Mouse (Mus musculus): ENCODE data around the gene Prim2. TPM values are rescaled to one million over a fixed set of nuclear protein-coding genes. Genes with fewer than 3 reads are reported as not detected.

Prim2 gene
- 10 to 100 TPM; 13.9 to 58.3 (median 36.1) TPM for total RNA-seq (2018; cell fraction: chromatin; rRNA removed)
- total RNA-seq (2018; cell fraction: cytosol; rRNA removed): 1 to 10 TPM; 4.6 to 9.4 (median 6.9) TPM
- 10 to 100 TPM in 19 of 26 experiments, 1 to 10 TPM in 7; 5.9 to 60.2 (median 14.1) TPM for total RNA-seq (2018; cell fraction: nucleus; rRNA removed)
- 6.0 to 20.4 TPM (median 13.0 TPM) in 3 replicates for polyA plus RNA-seq (2018)

DNA sequence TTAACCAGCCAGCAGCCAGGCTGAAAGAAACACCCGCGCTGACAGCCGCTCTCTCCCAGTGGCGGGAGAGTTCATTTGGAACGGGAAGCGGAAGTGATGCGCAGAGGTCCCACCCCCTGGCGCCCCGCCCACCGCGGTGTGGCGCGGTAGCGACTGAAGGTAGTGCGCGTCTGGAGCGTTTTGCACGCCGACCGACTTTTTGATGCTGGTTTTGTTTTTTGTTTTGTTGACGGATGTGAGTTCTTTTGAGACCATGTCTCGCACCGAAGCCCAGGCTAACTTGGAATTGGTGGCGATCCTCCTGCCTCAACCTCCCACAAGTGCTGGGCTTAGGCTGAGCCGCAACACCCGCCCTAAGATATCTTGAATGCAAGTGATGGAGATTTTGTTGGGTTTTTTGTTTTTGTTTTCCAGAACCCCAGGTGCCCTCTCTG lies at the start of gene Prim2:
Gene Prim2 (minus strand): TSS at position 88 of the 434 bp plus-strand sequence.
- peak within 1 kb of the TSS; percentile 27; the same call in 1 of the 2 replicates for H3K27ac ChIP-seq
- H3K4me3 ChIP-seq (ENCODE audit: inconsistent target): peak within 1 kb of the TSS; percentile 85
- no peaks in the 10 kb centered on the region for H3K36me3 ChIP-seq (ENCODE audit: inconsistent target)
- no peaks in the 10 kb centered on the region for H3K79me2 ChIP-seq (ENCODE audit: inconsistent target)
- 0% methylated on average over 25 of the region's 26 CpGs for WGBS (ENCODE audit: missing documents)

DNA sequence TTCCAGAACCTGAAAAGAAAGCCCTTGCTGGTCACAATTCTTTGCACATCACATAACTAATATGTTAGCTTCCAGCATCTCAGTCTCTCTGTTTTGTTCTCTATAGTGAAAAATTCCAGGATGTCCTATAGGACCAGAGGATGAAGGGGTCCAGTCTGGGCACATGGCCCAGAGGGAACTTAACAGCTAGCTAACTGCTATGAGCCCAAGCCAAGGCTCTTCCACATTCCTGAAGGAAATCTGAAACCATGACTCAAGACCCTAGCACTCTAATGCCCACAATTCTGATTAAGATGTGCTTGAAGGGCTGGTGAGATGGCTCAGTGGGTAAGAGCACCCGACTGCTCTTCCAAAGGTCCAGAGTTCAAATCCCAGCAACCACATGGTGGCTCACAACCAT lies 48.0 kb upstream of the Prim2 start:
- H3K36me3 ChIP-seq (ENCODE audit: inconsistent target): no peaks in the 10 kb centered on the region
- H3K79me2 ChIP-seq (ENCODE audit: inconsistent target): no peaks in the 10 kb centered on the region
- no peak overlapping the region for H3K4me3 ChIP-seq (ENCODE audit: inconsistent target)
- no peak overlapping the region for H3K27ac ChIP-seq
- no CpG with 5 or more reads among the region's 1 CpGs for WGBS (ENCODE audit: missing documents)

- no peaks in the 10 kb centered on the region for H3K36me3 ChIP-seq (ENCODE audit: inconsistent target)
- H3K27ac ChIP-seq: no peak overlapping the region
- 15% methylated on average over 10 of the region's 10 CpGs for WGBS (ENCODE audit: missing documents)
- no peak overlapping the region for H3K4me3 ChIP-seq (ENCODE audit: inconsistent target)
- no peaks in the 10 kb centered on the region for H3K79me2 ChIP-seq (ENCODE audit: inconsistent target)
Measured at GRCm38 (mm10) chr1:33714796-33715195, 45.2 kb upstream of the Prim2 start.

- no peaks in the 10 kb centered on the region for H3K79me2 ChIP-seq (ENCODE audit: inconsistent target)
- WGBS (ENCODE audit: missing documents): 92% methylated on average over 5 of the region's 5 CpGs
- no peak overlapping the region for H3K27ac ChIP-seq
- no peak overlapping the region for H3K4me3 ChIP-seq (ENCODE audit: inconsistent target)
- H3K36me3 ChIP-seq (ENCODE audit: inconsistent target): no peaks in the 10 kb centered on the region
Measured at GRCm38 (mm10) chr1:33712026-33712425, 42.4 kb upstream of the Prim2 start.

DNA sequence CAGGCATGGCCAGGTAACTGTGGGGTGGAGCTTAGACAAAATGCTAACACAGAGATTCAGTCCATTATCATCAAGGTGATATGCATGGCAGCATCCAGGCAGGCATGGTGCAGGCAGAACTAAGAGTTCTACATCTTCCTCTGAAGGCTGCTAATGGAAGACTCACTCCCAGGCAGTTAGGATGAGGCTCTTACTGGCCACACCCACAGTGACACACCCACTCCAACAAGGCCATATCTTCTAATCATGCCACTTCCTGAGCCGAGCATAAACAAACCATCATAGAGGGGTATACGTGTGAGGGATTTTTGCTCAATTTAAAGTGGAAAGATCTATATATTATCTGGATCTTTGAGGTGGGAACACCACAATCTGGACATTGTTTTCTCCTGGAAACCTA lies 40.0 kb upstream of the Prim2 start:
- Histone ChIP-seq H3K79me2 (ENCODE audit: inconsistent target) (no peaks in the 10 kb centered on the region), H3K27ac (no peak overlapping the region), H3K36me3 (ENCODE audit: inconsistent target) (no peaks in the 10 kb centered on the region), H3K4me3 (ENCODE audit: inconsistent target) (no peak overlapping the region)
- 65% methylated on average over 2 of the region's 2 CpGs for WGBS (ENCODE audit: missing documents)

DNA sequence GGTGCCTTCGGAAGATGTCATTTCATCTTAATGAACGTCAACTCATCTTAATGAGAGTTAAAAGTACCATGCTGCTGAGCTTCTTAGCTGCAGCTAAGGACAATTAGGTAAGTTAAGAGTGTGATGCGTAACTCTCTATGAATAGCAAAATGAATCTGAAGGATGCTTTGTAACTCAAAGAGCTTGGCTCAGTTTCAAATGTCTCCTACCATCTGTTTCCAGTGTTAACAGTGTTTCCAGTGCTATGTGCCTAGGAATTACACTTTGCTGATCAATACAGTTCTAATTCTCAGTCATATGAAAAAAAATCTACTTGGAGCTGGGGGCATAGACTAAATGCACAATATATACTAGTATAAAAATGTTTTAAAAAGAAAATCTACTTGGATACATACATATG lies 31.6 kb upstream of the Prim2 start:
- Histone ChIP-seq H3K4me3 (ENCODE audit: inconsistent target) (no peak overlapping the region), H3K27ac (no peak overlapping the region), H3K79me2 (ENCODE audit: inconsistent target) (no peaks in the 10 kb centered on the region), H3K36me3 (ENCODE audit: inconsistent target) (no peaks in the 10 kb centered on the region)
- WGBS (ENCODE audit: missing documents): 97% methylated on average over 3 of the region's 3 CpGs

GRCm38 (mm10) chr1:33696016-33696415 lies 26.4 kb upstream of the Prim2 start:
- H3K79me2 ChIP-seq (ENCODE audit: inconsistent target): no peaks in the 10 kb centered on the region
- 92% methylated on average over 1 of the region's 2 CpGs for WGBS (ENCODE audit: missing documents)
- no peak overlapping the region for H3K27ac ChIP-seq
- H3K36me3 ChIP-seq (ENCODE audit: inconsistent target): no peaks in the 10 kb centered on the region
- H3K4me3 ChIP-seq (ENCODE audit: inconsistent target): no peak overlapping the region

DNA sequence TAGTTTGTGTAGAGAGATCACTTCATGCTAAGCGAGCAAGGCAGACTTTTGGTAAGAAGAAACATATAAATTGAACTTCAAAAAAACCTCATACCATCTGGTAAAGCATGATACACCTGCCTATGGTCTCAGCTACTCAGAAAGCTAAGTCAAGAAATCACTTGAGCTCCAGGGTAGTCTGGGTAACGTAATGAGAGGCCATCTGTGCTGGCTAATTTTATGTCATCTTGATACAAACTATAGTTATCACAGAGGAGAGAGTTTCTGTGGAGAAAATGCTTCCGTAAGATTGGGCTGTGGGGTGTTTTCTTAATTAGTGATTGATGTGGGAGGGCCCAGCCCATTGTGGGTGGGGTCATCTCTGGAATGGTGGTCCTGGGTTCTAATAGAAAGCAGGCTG lies 24.3 kb upstream of the Prim2 start:
- H3K4me3 ChIP-seq (ENCODE audit: inconsistent target): no peak overlapping the region
- no peak overlapping the region for H3K27ac ChIP-seq
- WGBS (ENCODE audit: missing documents): 95% methylated on average over 3 of the region's 3 CpGs
- no peaks in the 10 kb centered on the region for H3K36me3 ChIP-seq (ENCODE audit: inconsistent target)
- H3K79me2 ChIP-seq (ENCODE audit: inconsistent target): no peaks in the 10 kb centered on the region

DNA sequence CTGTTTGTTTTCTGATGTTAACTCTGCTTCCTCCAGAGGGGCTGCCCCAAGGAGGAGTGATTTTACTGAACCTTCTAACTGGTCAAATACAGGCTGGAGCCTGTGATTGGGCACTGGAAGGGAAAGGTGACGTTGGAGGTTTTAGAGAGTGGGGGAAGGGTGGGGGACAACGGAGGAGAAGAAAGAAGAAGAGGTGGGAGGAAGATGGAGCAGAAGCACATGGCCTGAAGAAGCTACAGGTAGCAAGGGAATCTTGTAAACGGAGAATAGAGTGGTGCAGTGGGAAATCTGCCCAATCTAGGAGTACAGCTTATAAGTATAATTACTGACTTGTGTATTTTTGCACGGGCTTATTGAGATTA lies 20.5 kb upstream of the Prim2 start:
- no peak overlapping the region for H3K4me3 ChIP-seq (ENCODE audit: inconsistent target)
- no peaks in the 10 kb centered on the region for H3K36me3 ChIP-seq (ENCODE audit: inconsistent target)
- 51% methylated on average over 4 of the region's 4 CpGs for WGBS (ENCODE audit: missing documents)
- no peak overlapping the region for H3K27ac ChIP-seq
- no peaks in the 10 kb centered on the region for H3K79me2 ChIP-seq (ENCODE audit: inconsistent target)

DNA sequence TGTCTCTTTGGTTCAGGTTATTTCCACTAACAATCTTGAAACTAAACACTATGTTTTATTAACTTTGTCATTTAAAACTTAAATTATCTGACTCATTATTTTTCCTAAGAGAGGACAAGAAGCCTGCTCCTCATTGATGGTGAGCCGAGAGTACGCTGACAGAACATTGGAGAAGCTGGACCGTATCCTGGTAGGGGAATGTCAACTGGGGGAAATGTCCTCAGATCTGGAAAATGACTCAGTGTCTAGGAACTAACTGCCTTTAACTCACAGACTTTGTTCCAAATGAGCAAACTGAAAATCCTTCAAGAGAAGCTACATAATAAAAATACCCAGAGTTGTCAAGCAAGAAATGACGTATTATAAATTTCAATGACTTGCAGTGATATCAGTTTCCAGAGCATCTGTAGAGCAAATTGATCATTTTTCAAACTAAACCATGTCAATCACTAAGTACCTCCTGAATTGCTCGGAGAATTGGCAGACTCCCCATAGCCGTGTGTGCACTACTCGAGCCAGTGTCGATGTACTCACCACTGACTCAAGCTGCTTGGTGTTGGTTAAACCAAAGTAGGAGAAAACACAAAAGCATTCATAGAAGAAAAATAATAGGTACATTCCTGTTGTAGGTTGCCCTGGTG lies 20.0 kb upstream of the Prim2 start:
- H3K27ac ChIP-seq: no peak overlapping the region
- no peaks in the 10 kb centered on the region for H3K79me2 ChIP-seq (ENCODE audit: inconsistent target)
- H3K36me3 ChIP-seq (ENCODE audit: inconsistent target): no peaks in the 10 kb centered on the region
- 94% methylated on average over 8 of the region's 8 CpGs for WGBS (ENCODE audit: missing documents)
- H3K4me3 ChIP-seq (ENCODE audit: inconsistent target): no peak overlapping the region

GRCm38 (mm10) chr1:33688810-33689209 lies 19.2 kb upstream of the Prim2 start:
- 61% methylated on average over 2 of the region's 2 CpGs for WGBS (ENCODE audit: missing documents)
- no peak overlapping the region for H3K27ac ChIP-seq
- no peaks in the 10 kb centered on the region for H3K79me2 ChIP-seq (ENCODE audit: inconsistent target)
- H3K36me3 ChIP-seq (ENCODE audit: inconsistent target): no peaks in the 10 kb centered on the region
- H3K4me3 ChIP-seq (ENCODE audit: inconsistent target): no peak overlapping the region

DNA sequence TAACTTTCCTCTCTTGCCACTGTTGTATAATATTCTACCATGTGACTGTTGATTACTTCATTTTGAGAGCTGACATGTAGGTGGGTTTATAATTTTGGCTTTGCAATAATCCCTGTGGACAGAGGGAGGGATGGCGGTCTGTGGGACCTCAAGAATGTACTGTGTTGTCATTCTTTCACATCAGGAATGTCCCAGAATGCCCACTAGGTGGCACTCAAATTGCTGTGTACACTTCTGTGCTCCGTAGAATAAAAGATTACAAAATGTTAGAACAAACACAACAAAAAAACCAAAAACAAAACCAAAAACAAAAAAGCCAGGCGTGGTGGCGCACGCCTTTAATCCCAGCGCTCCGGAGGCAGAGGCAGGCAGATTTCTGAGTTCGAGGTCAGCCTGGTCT lies 14.9 kb upstream of the Prim2 start:
- H3K36me3 ChIP-seq (ENCODE audit: inconsistent target): no peaks in the 10 kb centered on the region
- no peaks in the 10 kb centered on the region for H3K79me2 ChIP-seq (ENCODE audit: inconsistent target)
- WGBS (ENCODE audit: missing documents): 66% methylated on average over 6 of the region's 8 CpGs
- H3K27ac ChIP-seq: no peak overlapping the region
- H3K4me3 ChIP-seq (ENCODE audit: inconsistent target): no peak overlapping the region

- H3K27ac ChIP-seq: no peak overlapping the region
Measured at GRCm38 (mm10) chr1:33680890-33681289, 11.3 kb upstream of the Prim2 start.

DNA sequence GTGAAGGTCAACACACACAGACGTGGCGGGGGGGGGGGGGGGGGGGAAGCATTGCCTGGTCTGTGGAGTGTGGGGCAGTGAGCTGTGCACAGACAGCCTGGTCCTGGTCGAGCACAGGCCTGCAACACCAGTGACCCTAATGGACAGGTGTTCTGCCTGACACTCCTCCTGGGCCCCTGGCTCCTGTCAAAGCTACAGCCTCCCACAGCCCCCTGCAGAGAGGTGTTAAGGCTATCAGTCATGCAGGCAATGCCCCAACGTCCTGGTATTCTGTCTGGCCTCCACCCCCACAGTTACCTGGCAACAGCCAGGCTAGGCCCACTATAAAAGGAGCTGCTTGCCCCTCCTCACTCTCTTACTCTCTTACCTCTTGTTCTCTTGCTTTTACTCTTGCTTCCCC lies 10.8 kb upstream of the Prim2 start:
- H3K27ac ChIP-seq: no peak overlapping the region
- WGBS (ENCODE audit: missing documents): 75% methylated on average over 2 of the region's 4 CpGs
- H3K79me2 ChIP-seq (ENCODE audit: inconsistent target): no peaks in the 10 kb centered on the region
- no peak overlapping the region for H3K4me3 ChIP-seq (ENCODE audit: inconsistent target)
- H3K36me3 ChIP-seq (ENCODE audit: inconsistent target): no peaks in the 10 kb centered on the region

More at GRCm38 (mm10) chr1:33680890-33681289, 11.3 kb upstream of the Prim2 start:
- WGBS (ENCODE audit: missing documents): 94% methylated on average over 7 of the region's 7 CpGs
- H3K79me2 ChIP-seq (ENCODE audit: inconsistent target): no peaks in the 10 kb centered on the region
- H3K36me3 ChIP-seq (ENCODE audit: inconsistent target): no peaks in the 10 kb centered on the region
- no peak overlapping the region for H3K4me3 ChIP-seq (ENCODE audit: inconsistent target)

DNA sequence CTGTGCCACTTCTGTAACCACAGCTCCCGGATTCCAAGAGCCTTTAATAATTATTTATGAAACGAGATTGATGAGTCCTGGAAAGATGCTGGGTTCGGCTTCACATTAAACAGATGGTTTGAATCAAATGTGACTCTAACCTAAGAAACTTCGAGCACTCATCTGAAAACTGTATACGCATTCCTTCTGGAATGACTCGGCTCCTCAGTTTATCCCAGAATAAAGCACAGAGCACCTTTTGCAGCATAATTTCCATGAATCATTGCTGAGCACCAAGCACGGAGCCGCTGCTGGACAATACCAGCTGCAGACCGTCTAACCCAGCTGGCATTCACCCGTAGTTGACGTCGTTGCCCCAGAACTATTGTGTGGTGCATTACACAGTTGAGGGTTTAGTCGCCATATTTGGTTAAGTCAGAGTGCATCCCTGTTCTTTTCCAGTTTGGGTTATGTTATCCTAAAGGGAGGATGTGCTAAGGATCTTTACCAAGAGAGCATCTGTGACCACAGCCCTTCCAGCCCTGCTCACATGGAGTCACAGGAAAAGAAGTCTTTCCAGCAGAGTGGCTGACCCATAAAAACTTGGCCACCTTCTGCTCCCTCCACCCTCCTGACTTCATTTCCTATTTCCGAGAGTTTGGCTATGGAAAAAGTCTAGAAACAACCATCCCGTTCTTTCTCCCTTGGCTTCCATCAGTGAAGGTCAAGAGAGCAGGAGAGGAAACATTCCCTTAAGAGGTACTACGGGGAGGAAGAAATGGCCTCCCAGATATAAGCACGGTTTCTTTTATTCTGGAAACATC lies 3.8 kb upstream of the Prim2 start:
- Histone ChIP-seq H3K4me3 (ENCODE audit: inconsistent target) (no peak overlapping the region), H3K27ac (no peak overlapping the region), H3K36me3 (ENCODE audit: inconsistent target) (no peaks in the 10 kb centered on the region), H3K79me2 (ENCODE audit: inconsistent target) (no peaks in the 10 kb centered on the region)
- WGBS (ENCODE audit: missing documents): 87% methylated on average over 17 of the region's 17 CpGs
